Mouse (Mus musculus) ES-Bruce4 (cell line): ENCODE data around the gene Col5a1. TPM values are rescaled to one million over a fixed set of nuclear protein-coding genes. Genes with fewer than 3 reads are reported as not detected.
A peak's percentile ranks its signal among the peaks of the same experiment; 100 is the strongest.

Experiments used
- H3K27ac ChIP-seq: 2 replicates; pipeline ENCODE4 v1.5.1; 2012; ENCODE audit warnings: low read length, inconsistent platforms; ENCODE audit not compliant: insufficient read depth
- H3K27me3 ChIP-seq: 2 replicates; pipeline ENCODE4 v1.6.1; 2012; ENCODE audit warnings: mild to moderate bottlenecking, low read length, inconsistent platforms; ENCODE audit not compliant: control insufficient read depth, poor library complexity, insufficient read depth, severe bottlenecking
- H3K36me3 ChIP-seq: 2 replicates; pipeline ENCODE4 v1.6.1; 2012; ENCODE audit warnings: inconsistent platforms, mild to moderate bottlenecking, low read length, moderate library complexity; ENCODE audit not compliant: control insufficient read depth, poor library complexity, insufficient read depth, severe bottlenecking
- H3K4me1 ChIP-seq: one replicate; pipeline ENCODE4 v1.8.1; 2011; ENCODE audit warnings: low read length; ENCODE audit not compliant: control insufficient read depth, insufficient read depth
- H3K4me3 ChIP-seq: 2 replicates; pipeline ENCODE4 v1.5.1; 2011; ENCODE audit warnings: low read depth, mild to moderate bottlenecking, low read length
- H3K9ac ChIP-seq: 2 replicates; pipeline ENCODE4 v1.6.1; 2012; ENCODE audit warnings: low read depth, mild to moderate bottlenecking, inconsistent platforms; ENCODE audit not compliant: poor library complexity, severe bottlenecking
- H3K9me3 ChIP-seq: replicated peaks from 2 replicates; pipeline ENCODE4 v1.6.1; 2012; ENCODE audit warnings: mild to moderate bottlenecking, low read length, inconsistent platforms; ENCODE audit not compliant: control insufficient read depth, poor library complexity, insufficient read depth, severe bottlenecking
- CTCF ChIP-seq: IDR thresholded peaks from one replicate; pipeline ENCODE4 v1.8.1; 2011; ENCODE audit warnings: low read depth, low read length
- EP300 ChIP-seq: IDR thresholded peaks from 2 replicates; pipeline ENCODE4 v1.6.1; 2011; ENCODE audit warnings: low read depth, low read length; ENCODE audit not compliant: insufficient read depth
- POLR2A ChIP-seq: IDR thresholded peaks from one replicate; pipeline ENCODE4 v1.8.1; 2011; ENCODE audit warnings: low read length; ENCODE audit not compliant: insufficient read depth
- polyA plus RNA-seq: library from polyadenylated mRNA; stranded (reverse); fragments of >200 nt; gene quantifications from 2 replicates; pipeline ENCODE4 v1.2.4, GENCODE M21; 2011; ENCODE audit warnings: low read depth; ENCODE audit not compliant: missing spikeins, insufficient read depth, insufficient read length

The Col5a1 gene
- polyA plus RNA-seq, 1 experiment, result 19.3 TPM

GRCm38 (mm10) chr2:27895648-27896047 lies 9.4 kb downstream of the Col5a1 start:
- H3K9ac ChIP-seq, result no peak overlapping the region
- no peak for TF ChIP-seq CTCF
- no peak for TF ChIP-seq POLR2A
- no peak for TF ChIP-seq EP300
- no peak overlapping the region for H3K4me3 ChIP-seq
- no peaks in the 10 kb centered on the region for H3K9me3 ChIP-seq
- no peak overlapping the region for H3K27ac ChIP-seq
- H3K36me3 ChIP-seq, result no peaks in the 10 kb centered on the region
- H3K27me3 ChIP-seq, result no peaks in the 10 kb centered on the region
- no peaks in the 10 kb centered on the region for H3K4me1 ChIP-seq

GRCm38 (mm10) chr2:27897161-27897560 lies 10.9 kb downstream of the Col5a1 start:
- Histone ChIP-seq H3K4me1 (no peaks in the 10 kb centered on the region), H3K36me3 (no peaks in the 10 kb centered on the region), H3K27ac (no peak overlapping the region)

DNA sequence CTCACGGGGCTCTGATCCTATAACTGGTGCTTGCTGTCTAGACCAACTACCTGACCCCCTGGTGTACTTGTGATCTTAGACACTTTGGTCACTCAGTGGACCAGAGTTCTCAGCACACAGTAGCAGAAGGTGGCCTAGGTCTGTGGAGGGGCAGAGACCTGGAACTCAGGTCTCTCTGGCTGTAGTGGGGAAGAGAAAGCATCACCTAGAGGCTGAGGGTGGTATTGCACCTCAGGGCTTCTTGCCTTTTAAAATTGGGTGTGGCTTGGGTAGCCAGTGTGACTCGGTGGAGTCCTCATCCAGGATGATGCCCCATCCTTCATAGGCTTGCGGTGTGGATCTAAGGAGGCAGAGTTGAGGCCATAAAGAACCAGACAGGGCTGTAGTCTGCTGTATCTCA lies 13.7 kb downstream of the Col5a1 start:
- Histone ChIP-seq H3K27me3 (no peaks in the 10 kb centered on the region), H3K27ac (no peak overlapping the region), H3K4me1 (no peaks in the 10 kb centered on the region), H3K4me3 (no peak overlapping the region), H3K9ac (no peak overlapping the region), H3K36me3 (no peaks in the 10 kb centered on the region), H3K9me3 (no peaks in the 10 kb centered on the region)
- TF ChIP-seq CTCF (peak; percentile 44), EP300 (no peak), POLR2A (no peak)

More at GRCm38 (mm10) chr2:27897161-27897560, 10.9 kb downstream of the Col5a1 start:
- no peak overlapping the region for H3K9ac ChIP-seq
- TF ChIP-seq EP300 (no peak), POLR2A (no peak), CTCF (no peak)
- H3K4me3 ChIP-seq, result no peak overlapping the region
- no peaks in the 10 kb centered on the region for H3K27me3 ChIP-seq
- no peaks in the 10 kb centered on the region for H3K9me3 ChIP-seq

GRCm38 (mm10) chr2:27901076-27901475 lies 14.9 kb downstream of the Col5a1 start:
- no peaks in the 10 kb centered on the region for H3K4me1 ChIP-seq
- TF ChIP-seq POLR2A (no peak), EP300 (no peak), CTCF (no peak)
- H3K4me3 ChIP-seq, result no peak overlapping the region
- H3K27ac ChIP-seq, result no peak overlapping the region
- H3K36me3 ChIP-seq, result no peaks in the 10 kb centered on the region
- H3K27me3 ChIP-seq, result no peaks in the 10 kb centered on the region
- no peaks in the 10 kb centered on the region for H3K9me3 ChIP-seq
- no peak overlapping the region for H3K9ac ChIP-seq

- H3K9ac ChIP-seq, result no peak overlapping the region
- TF ChIP-seq EP300 (no peak), CTCF (no peak), POLR2A (no peak)
- no peak overlapping the region for H3K27ac ChIP-seq
- no peaks in the 10 kb centered on the region for H3K9me3 ChIP-seq
- no peaks in the 10 kb centered on the region for H3K36me3 ChIP-seq
- H3K4me1 ChIP-seq, result no peaks in the 10 kb centered on the region
- no peaks in the 10 kb centered on the region for H3K27me3 ChIP-seq
- H3K4me3 ChIP-seq, result no peak overlapping the region
These were observed 15.5 kb downstream of the Col5a1 start for GRCm38 (mm10) chr2:27901525-27902245.

DNA sequence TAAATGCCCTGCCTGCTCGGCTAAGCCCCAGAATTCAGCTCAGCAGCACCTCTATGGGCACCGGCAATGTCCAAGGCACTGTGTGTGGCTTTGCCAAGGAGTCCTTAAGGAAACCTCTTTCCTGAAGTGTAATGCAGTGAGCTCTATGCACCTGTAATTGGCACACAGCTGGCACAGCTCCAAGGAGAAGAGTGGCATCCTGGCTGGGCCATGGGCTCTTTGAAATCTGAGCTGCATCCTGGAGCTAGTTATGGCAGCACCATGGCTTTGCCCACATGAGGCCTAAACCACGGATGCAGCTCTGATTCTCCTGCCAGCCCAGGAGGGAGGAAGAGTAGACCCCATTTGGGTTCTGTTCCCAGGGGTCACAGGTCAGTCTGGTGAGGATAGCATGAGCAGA lies 16.1 kb downstream of the Col5a1 start:
- Histone ChIP-seq H3K27ac (no peak overlapping the region), H3K9me3 (no peaks in the 10 kb centered on the region), H3K27me3 (no peaks in the 10 kb centered on the region), H3K36me3 (no peaks in the 10 kb centered on the region), H3K9ac (no peak overlapping the region), H3K4me3 (no peak overlapping the region), H3K4me1 (no peaks in the 10 kb centered on the region)
- TF ChIP-seq EP300, result no peak
- TF ChIP-seq CTCF, result no peak
- TF ChIP-seq POLR2A, result no peak
